9 mouse cellular contexts compared by ENCODE assay signal in genomic region chr7:49145749-49146670, GRCm38 (mm10).
A peak's percentile ranks its signal among the peaks of the same experiment; 100 is the strongest.
DNase-seq lines count a peak whose midpoint lies in the region; ATAC-seq lines count a peak whose summit lies in the region.
"Had no signal": no experiment of that assay in that cellular context is flagged by ENCODE, and none has a peak within 500 bp of the region (broad histone marks: within the 10 kb centered on the region; RNA-seq: fewer than 3 reads in every experiment).

No protein-coding gene starts in this region.

- ATAC-seq in forebrain, embryonic 12.5 days (ENCODE audit: low FRiP score): peak; percentile 62
- ATAC-seq in midbrain, embryonic 13.5 days: peak; percentile 65

- peaks cover 21% of the 10 kb centered on the region for H3K27me3 ChIP-seq in forebrain, embryonic 12.5 days
- no peaks in the 10 kb centered on the region for H3K27me3 ChIP-seq in midbrain, embryonic 13.5 days
- H3K27me3 ChIP-seq: liver, embryonic 13.5 days had no signal

- peak overlapping the region; percentile 50; the same call in 1 of the 2 replicates for H3K27ac ChIP-seq in forebrain, embryonic 12.5 days
- peak overlapping the region; percentile 80 for H3K27ac ChIP-seq in midbrain, embryonic 13.5 days
- H3K27ac ChIP-seq: liver, embryonic 13.5 days had no signal

- peak; percentile 48 to 69 for DNase-seq in adrenal gland, adult (ENCODE audit: inconsistent age in 2 of 2, low spot score in 1 of 2)
- no peak for DNase-seq in adrenal gland, adult 18-20 months (ENCODE audit: low spot score in 2 of 2)
- peak; percentile 44 to 59 for DNase-seq in heart, postnatal 36 days
- peak; percentile 32 to 50 for DNase-seq in layer of hippocampus, postnatal 25 days (ENCODE audit: extremely low spot score in 1 of 2, low spot score in 1 of 2)
- no peak for DNase-seq in gastrocnemius, postnatal 36 days
- no peak for DNase-seq in thymus, postnatal 10 days (ENCODE audit: low spot score in 2 of 2)
- DNase-seq: liver, embryonic 13.5 days had no signal

- 35% methylated on average over 22 of the region's 22 CpGs for WGBS in forebrain, embryonic 12.5 days
- WGBS in midbrain, embryonic 13.5 days: 29% methylated on average over 22 of the region's 22 CpGs

- H3K4me2 ChIP-seq in forebrain, embryonic 12.5 days: peak overlapping the region; percentile 13; the same call in 1 of the 2 replicates
- peak overlapping the region; percentile 16 for H3K4me2 ChIP-seq in midbrain, embryonic 13.5 days (replicated peaks)
- H3K4me2 ChIP-seq: liver, embryonic 13.5 days had no signal

- peaks cover 16% of the 10 kb centered on the region for H3K4me1 ChIP-seq in forebrain, embryonic 12.5 days
- peaks cover 21% of the 10 kb centered on the region for H3K4me1 ChIP-seq in midbrain, embryonic 13.5 days (replicated peaks)

- no peaks in the 10 kb centered on the region for H3K36me3 ChIP-seq in forebrain, embryonic 12.5 days (replicated peaks)
- H3K36me3 ChIP-seq in midbrain, embryonic 13.5 days: no peaks in the 10 kb centered on the region
- H3K36me3 ChIP-seq: liver, embryonic 13.5 days had no signal

- H3K9me3 ChIP-seq in forebrain, embryonic 12.5 days: no peaks in the 10 kb centered on the region
- H3K9me3 ChIP-seq in midbrain, embryonic 13.5 days: no peaks in the 10 kb centered on the region
- H3K9me3 ChIP-seq: liver, embryonic 13.5 days had no signal

- intact Hi-C loops in heart, postnatal 36 days (cut with DNase I): loop anchor here (1.0 to 5.0 kb wide), 2 partner anchors 41 to 101 kb away; no protein-coding TSS in a partner anchor
- intact Hi-C loops in gastrocnemius, postnatal 36 days (cut with DNase I): no loop called here

- H3K9ac ChIP-seq in forebrain, embryonic 12.5 days: no peak overlapping the region
- peak overlapping the region; percentile 40 for H3K9ac ChIP-seq in midbrain, embryonic 13.5 days (replicated peaks)
- H3K9ac ChIP-seq: liver, embryonic 13.5 days had no signal

- H3K4me3 ChIP-seq in forebrain, embryonic 12.5 days (replicated peaks): no peak overlapping the region
- H3K4me3 ChIP-seq in midbrain, embryonic 13.5 days (replicated peaks): no peak overlapping the region
- H3K4me3 ChIP-seq: liver, embryonic 13.5 days had no signal

Comparison
In these comparisons a context has a peak if more than half of its experiments do, and no peak if none do; other contexts are left out.
1. DNase-seq: peak in adrenal gland, adult (2 of 2), heart, postnatal 36 days (2 of 2) and layer of hippocampus, postnatal 25 days (2 of 2); none in adrenal gland, adult 18-20 months (0 of 2), gastrocnemius, postnatal 36 days (0 of 2) and thymus, postnatal 10 days (0 of 2).